Mouse (Mus musculus) left cerebral cortex, postnatal 10 days (tissue): Measurements from ENCODE around the gene Gucy2d. TPM values are rescaled to one million over a fixed set of nuclear protein-coding genes. Genes with fewer than 3 reads are reported as not detected.

Experiments used
- DNase-seq, 2 experiments: peaks; one replicate each; pipeline ENCODE4 v3.0.0; 2021 to 2022; ENCODE audit warnings: low spot score in 2 of 2, mixed read lengths in 1 of 2; ENCODE audit errors: extremely low spot score in 1 of 2
- intact Hi-C: fragments of 180-260 bp; cut with DNase I; formaldehyde crosslinking; loops from one replicate; pipeline ENCODE4 v1.15.1; 2025
- total RNA-seq, 2 experiments: library from RNA; stranded (reverse); gene quantifications; 2 replicates each; pipeline ENCODE4 v1.2.3; 2021

Gene Gucy2d
- total RNA-seq, 2 experiments from 2014 or later, result not detected

GRCm38 (mm10) chr7:98486471-98486917 is 46.3 kb downstream of the Gucy2d start:
- intact Hi-C loops, result loop anchor here (10.0 kb wide), 1 partner anchor 218 kb away; the partner anchor contains the start of gene Thap12
- DNase-seq, result peak in 1 of 2 experiments; percentile 36

- intact Hi-C loops, result loop anchor here (10.0 kb wide), 1 partner anchor 217 kb away; the partner anchor contains the start of gene Thap12
- DNase-seq, result no peak
Measured at GRCm38 (mm10) chr7:98487202-98487980, 47.2 kb downstream of the Gucy2d start.

GRCm38 (mm10) chr7:98488398-98489130 is 48.3 kb downstream of the Gucy2d start:
- intact Hi-C loops, result loop anchor here (10.0 kb wide), 1 partner anchor 216 kb away; the partner anchor contains the start of gene Thap12
- DNase-seq, result peak in 1 of 2 experiments; percentile 31

GRCm38 (mm10) chr7:98489131-98489530 is 48.9 kb downstream of the Gucy2d start, which contains the start of gene Lrrc32:
TSS of gene Lrrc32 (plus strand) at chr7:98489283.
- DNase-seq, result peak in 1 of 2 experiments; percentile 51
- intact Hi-C loops, result loop anchor here (10.0 kb wide), 1 partner anchor 216 kb away; the partner anchor contains the start of gene Thap12

GRCm38 (mm10) chr7:98489623-98490084 is 49.4 kb downstream of the Gucy2d start:
- intact Hi-C loops, result loop anchor here (10.0 kb wide), 1 partner anchor 215 kb away; the partner anchor contains the start of gene Thap12
- DNase-seq, result peak; percentile 36 to 91

GRCm38 (mm10) chr7:98490328-98490727 is 50.1 kb downstream of the Gucy2d start:
- intact Hi-C loops, result no loop called here
- peak in 1 of 2 experiments; percentile 12 for DNase-seq

GRCm38 (mm10) chr7:98490911-98491310 is 50.7 kb downstream of the Gucy2d start:
- no peak for DNase-seq
- intact Hi-C loops, result no loop called here

GRCm38 (mm10) chr7:98491451-98492200 is 51.4 kb downstream of the Gucy2d start:
- intact Hi-C loops, result no loop called here

GRCm38 (mm10) chr7:98492331-98492730 is 52.1 kb downstream of the Gucy2d start:
- intact Hi-C loops, result no loop called here
- peak in 1 of 2 experiments; percentile 17 for DNase-seq

More at GRCm38 (mm10) chr7:98491451-98492200, 51.4 kb downstream of the Gucy2d start:
- peak in 1 of 2 experiments; percentile 29 for DNase-seq

- DNase-seq, result no peak
- intact Hi-C loops, result no loop called here
Measured at GRCm38 (mm10) chr7:98493307-98493706, 53.1 kb downstream of the Gucy2d start.

GRCm38 (mm10) chr7:98493901-98494480 is 53.8 kb downstream of the Gucy2d start:
- intact Hi-C loops, result no loop called here
- no peak for DNase-seq

- intact Hi-C loops, result no loop called here
- no peak for DNase-seq
Measured at GRCm38 (mm10) chr7:98495591-98495990, 55.4 kb downstream of the Gucy2d start.

GRCm38 (mm10) chr7:98497451-98497850 is 57.2 kb downstream of the Gucy2d start:
- intact Hi-C loops, result no loop called here
- DNase-seq, result no peak

GRCm38 (mm10) chr7:98498101-98498500 is 57.9 kb downstream of the Gucy2d start:
- intact Hi-C loops, result no loop called here
- DNase-seq, result no peak

- no peak for DNase-seq
- intact Hi-C loops, result no loop called here
Measured at GRCm38 (mm10) chr7:98498656-98499560, 58.7 kb downstream of the Gucy2d start.

GRCm38 (mm10) chr7:98499561-98500292 is 59.5 kb downstream of the Gucy2d start:
- intact Hi-C loops, result no loop called here
- DNase-seq, result no peak

- intact Hi-C loops, result no loop called here
- no peak for DNase-seq
Measured at GRCm38 (mm10) chr7:98500470-98500869, 60.3 kb downstream of the Gucy2d start.
